Mouse (Mus musculus) spleen, postnatal 10 days (tissue): ENCODE measurements at regions not wholly inside any gene's neighbourhood (a gene's known extent, or its start where the extent isn't known, plus 50 kb on each side); places are given as distances from the start of the nearest gene placed in this dataset.

Experiments used
- DNase-seq, 2 experiments: peaks; one replicate each; pipeline ENCODE4 v3.0.0; 2021 to 2022; ENCODE audit warnings: low spot score in 2 of 2

GRCm38 (mm10) chr1:47097084-47097996 is 204.7 kb upstream of the Slc39a10 start:
- no peak for DNase-seq

GRCm38 (mm10) chr1:47094498-47094897 is 201.8 kb upstream of the Slc39a10 start:
- DNase-seq, result no peak

GRCm38 (mm10) chr1:47093289-47093947 is 200.8 kb upstream of the Slc39a10 start:
- no peak for DNase-seq

DNA sequence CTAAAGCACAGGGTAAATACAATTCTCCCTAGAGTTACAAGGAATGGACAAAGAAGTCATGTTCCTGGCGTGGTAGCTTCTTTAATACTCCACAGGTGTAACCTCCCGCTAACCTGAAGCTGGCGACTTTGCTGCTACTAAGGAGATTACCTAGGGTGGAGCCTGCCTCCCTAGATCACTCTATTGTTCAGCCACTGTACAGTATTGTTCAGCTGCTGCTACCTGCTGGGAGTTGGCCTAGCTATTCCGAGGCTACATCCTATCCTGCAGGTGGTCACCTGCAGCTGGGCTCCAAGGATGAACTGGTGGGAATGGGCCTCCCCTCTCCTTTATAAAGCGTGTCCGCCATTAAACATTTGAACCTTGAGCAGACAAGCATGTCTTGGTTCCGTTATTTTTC is 183.8 kb upstream of the Slc39a10 start:
- no peak for DNase-seq

DNA sequence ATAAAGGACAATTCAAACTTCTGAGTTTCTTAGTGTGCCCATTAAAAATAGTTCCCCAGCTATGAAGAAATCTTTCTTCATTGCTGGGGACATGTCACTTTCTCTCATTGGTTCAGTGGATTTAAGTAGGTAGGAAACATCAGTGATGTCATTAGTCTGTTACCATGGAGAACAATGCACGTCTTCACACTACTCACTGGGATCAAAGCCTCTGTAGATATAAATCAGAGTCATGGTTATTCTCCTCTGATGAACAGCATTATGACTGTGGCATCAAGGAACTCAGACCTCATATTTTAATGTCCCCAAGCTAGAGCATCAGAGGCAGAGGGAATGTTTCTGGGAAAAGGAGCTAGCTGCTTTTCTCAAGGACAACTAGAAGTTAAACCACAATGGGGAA is 165.5 kb upstream of the Slc39a10 start:
- no peak for DNase-seq

DNA sequence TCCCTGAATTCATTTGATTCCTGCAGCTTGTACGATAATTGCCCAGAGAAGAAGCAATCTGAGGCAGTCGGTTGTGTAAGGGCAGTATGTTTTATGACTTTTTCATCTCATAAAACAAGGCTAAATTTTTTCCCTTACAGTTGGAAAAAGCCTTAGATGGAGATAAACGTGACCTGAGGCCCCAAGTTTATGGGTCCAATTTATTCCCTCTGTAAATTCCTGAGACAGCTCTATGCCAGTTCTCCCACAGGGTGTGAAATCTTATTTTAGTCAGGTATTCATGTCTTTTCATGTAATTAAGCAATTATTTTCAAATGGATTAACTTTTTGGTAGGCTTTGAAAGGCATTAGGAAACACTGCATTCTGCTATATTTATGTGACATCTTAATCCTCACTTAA is 164.7 kb upstream of the Slc39a10 start:
- DNase-seq, result no peak

GRCm38 (mm10) chr1:47051109-47051508 is 158.5 kb upstream of the Slc39a10 start:
- no peak for DNase-seq

DNA sequence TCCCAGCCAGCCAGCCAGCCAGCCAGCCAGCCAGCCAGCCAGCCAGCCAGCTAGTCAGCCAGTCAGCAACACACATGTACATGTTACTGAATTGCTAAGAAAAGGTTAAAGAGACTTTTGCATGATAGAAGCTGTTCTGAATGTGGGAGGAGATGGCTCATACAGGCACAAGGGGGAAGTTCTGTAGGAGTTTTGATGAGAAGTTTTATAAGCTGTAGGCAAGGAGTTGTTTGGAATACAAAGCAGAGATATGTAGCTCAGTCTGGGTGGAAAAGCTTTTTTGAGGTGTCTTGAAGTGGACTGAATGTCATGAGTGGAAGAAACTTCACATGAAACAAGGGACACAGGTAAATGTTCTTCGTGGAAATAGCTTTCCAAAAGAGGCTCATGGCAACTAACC is 157.8 kb upstream of the Slc39a10 start:
- DNase-seq, result no peak

DNA sequence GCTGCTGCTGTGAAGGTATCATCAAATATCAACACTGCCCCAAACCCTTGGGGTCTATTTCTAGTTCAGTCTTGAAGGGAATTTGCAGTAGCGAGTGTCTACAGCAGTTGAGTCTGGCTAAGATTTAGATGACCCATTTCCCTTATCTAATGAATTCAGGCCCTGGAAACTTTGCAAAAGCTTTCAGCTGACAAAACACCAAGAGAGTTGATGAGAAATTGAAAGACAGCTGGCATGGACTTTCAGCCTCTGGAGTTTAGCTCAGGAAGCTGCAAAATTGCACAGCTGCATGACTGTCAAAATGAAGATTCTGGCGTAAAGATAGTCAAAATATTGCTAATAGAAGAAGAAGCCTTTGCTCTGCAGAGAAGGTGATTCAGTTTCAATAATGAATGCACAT is 144.9 kb upstream of the Slc39a10 start:
- no peak for DNase-seq

DNA sequence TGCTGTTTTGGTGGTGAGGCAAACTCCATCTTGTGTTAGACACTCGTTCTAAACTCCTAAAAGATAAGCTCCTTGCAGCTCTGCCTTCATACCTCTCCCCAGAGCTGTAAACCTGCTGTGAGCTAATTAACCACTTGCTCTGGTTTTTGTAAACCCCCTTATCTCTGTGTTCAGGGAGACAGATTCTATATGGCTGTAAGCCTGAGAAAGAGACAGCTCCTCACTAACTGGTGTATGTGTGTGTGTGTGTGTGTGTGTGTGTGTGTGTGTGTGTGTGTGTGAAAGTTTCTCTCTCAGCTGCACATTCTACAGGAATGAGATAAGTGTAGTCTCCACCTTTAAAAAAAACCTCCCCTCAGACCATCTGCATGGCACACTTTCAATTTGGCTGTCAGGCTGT is 126.7 kb upstream of the Slc39a10 start:
- no peak for DNase-seq

- no peak for DNase-seq
These were observed 121.9 kb upstream of the Slc39a10 start for GRCm38 (mm10) chr1:47014526-47014925.

DNA sequence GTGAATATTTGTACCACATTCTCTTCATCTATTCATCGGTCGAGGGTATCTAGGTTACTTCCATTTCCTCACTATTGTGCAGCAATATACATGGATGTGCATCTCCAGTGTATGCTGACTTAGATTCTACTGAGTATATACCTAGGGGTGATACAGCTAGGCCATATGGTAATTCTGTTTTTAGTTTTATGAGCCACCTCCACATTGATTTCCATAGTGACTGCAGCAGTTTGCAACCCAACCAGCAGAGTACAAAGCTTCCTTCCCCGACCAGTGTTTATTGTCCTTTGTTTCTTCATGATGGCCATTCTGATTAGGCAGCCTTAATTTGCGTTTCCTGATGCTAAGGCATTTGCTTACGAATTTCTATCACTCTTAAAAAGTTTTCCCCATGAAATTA is 111.1 kb upstream of the Slc39a10 start:
- no peak for DNase-seq

DNA sequence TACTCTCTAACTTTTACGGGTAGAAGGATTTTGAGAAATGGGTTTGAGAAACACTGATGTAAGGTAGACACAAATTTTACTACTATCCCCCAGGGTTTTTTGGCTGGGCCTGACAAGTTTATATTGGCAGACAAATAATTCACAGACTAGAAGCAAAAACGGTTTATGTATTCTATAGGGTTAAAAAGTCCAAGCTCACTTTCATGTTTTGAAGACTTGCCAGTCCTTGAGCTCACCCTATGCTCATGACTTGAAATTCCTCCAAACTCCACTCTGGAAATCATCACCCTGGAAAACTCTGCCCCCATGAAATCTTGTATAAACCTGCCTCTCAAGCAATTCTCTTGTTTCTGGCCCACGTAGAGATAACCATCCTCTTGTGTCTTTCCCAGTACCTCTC is 106.7 kb upstream of the Slc39a10 start:
- DNase-seq, result no peak

DNA sequence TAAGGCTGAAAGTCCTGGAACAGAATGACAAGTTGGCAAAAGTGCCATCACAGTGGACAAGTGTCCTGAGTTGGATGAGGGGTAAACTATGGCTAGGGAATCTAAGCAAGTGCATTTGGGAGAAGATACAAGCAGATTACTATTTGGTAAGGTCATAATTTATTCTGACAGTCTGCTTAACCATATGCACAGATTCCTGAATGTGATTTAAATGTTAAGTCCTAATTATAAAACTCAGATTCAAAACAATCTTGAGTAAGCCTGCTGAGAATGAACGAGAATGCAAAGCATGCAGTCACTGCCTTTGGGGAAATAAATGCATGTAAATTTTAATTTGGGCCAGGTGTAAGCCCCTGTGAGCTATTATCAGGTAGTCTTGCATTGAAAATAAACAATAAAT is 93.3 kb upstream of the Slc39a10 start:
- no peak for DNase-seq

GRCm38 (mm10) chr1:46983093-46983492 is 90.4 kb upstream of the Slc39a10 start:
- DNase-seq, result no peak

DNA sequence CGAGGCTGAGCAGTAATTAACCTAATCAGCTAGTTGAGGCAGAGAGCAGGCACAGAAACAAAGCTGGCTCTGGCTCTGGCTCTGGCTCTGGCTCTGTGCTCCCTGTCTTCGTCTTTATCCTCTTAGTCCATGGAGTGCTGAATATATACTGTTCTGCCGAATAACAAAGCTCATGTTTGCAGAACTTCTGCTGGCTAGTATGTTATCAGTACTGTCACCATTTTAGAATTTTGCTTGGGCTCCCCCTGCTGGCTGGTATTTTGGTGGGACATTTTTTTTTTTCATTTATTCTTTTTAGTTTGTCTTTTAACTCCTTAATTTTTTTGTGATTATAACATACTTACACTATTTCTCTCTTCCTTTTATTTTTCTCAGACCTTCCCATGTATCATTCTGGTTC is 77.8 kb upstream of the Slc39a10 start:
- peak; percentile 17 to 73 for DNase-seq

- no peak for DNase-seq
These were observed 75.7 kb upstream of the Slc39a10 start for GRCm38 (mm10) chr1:46968361-46968760.

DNA sequence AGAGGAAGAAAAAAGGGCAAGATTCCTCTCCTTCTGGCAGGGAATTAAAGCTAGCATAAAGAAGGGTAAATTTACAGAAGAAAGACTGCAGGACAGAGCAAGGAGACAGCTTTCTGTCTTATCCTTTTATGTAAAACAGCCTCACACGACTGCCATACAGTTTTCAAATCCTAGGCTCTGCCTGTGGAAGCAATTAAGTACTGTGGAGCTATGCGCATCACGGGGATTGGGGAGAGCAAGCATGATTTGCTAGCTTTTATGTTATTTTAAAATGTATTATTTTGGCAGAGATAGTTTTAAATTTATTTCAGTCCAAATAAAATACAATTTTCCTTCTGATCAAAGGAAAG is 74.2 kb upstream of the Slc39a10 start:
- DNase-seq, result no peak

GRCm38 (mm10) chr1:46965996-46966916 is 73.6 kb upstream of the Slc39a10 start:
- DNase-seq, result no peak

DNA sequence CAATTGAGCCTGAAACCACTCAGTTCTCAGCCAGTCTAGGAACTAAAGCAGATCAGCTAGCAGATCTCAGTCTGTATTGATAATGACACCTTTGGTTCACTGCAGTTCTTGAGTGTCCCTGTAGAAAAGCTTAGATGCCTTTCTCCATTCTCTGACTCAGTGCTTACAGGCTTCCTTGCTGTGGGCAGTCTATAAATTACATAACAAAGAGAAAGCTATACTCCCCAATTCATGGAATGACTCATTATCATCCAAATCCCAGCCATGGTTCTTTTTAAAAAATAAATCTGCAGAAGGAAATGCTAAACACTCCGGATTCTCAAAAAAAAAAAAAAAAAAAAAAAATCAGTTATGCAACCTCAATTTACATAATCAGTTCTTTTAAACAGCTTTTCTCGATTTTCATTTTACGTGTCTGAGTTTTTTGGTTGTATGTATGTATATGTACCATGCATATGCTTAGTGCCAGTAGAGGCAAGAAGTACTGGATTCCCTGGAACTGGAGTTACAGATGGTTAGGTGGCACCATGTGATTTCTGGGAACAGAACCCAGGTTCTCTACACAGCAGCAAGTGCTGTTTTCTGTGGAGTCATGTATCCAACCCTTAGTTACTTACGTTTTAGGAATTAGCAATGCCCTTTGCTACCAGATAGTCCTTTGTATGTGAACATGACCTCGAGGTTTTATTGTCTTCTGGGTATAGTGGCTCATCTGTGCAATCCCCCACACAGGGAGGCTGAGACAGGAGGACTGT is 71.5 kb upstream of the Slc39a10 start:
- DNase-seq, result no peak
